Mouse (Mus musculus): ENCODE measurements around the gene Spag16.

Spag16 gene

GRCm38 (mm10) chr1:70082208-70082878, 255.6 kb downstream of the Spag16 start:
- DNase-seq (ENCODE audit: low read depth, low spot score): no peak

GRCm38 (mm10) chr1:70104683-70105082, 277.9 kb downstream of the Spag16 start:
- no peak for DNase-seq (ENCODE audit: low read depth, low spot score)

- DNase-seq (ENCODE audit: low read depth, low spot score): no peak
Measured at GRCm38 (mm10) chr1:70116212-70116982, 289.6 kb downstream of the Spag16 start.

- no peak for DNase-seq (ENCODE audit: low read depth, low spot score)
Measured at GRCm38 (mm10) chr1:70128035-70128434, 301.3 kb downstream of the Spag16 start.

- no peak for DNase-seq (ENCODE audit: low read depth, low spot score)
Measured at GRCm38 (mm10) chr1:70135547-70135946, 308.8 kb downstream of the Spag16 start.

GRCm38 (mm10) chr1:70165343-70166158, 338.8 kb downstream of the Spag16 start:
- no peak for DNase-seq (ENCODE audit: low read depth, low spot score)

- no peak for DNase-seq (ENCODE audit: low read depth, low spot score)
Measured at GRCm38 (mm10) chr1:70180123-70180741, 353.5 kb downstream of the Spag16 start.

- no peak for DNase-seq (ENCODE audit: low read depth, low spot score)
Measured at GRCm38 (mm10) chr1:70264815-70265214, 438.0 kb downstream of the Spag16 start.

- DNase-seq (ENCODE audit: low read depth, low spot score): no peak
Measured at GRCm38 (mm10) chr1:70265920-70266505, 439.2 kb downstream of the Spag16 start.

- peak; percentile 1 for DNase-seq (ENCODE audit: low read depth, low spot score)
Measured at GRCm38 (mm10) chr1:70270139-70270538, 443.4 kb downstream of the Spag16 start.

- DNase-seq (ENCODE audit: low read depth, low spot score): no peak
Measured at GRCm38 (mm10) chr1:70272753-70273152, 446.0 kb downstream of the Spag16 start.

- no peak for DNase-seq (ENCODE audit: low read depth, low spot score)
Measured at GRCm38 (mm10) chr1:70279296-70279695, 452.5 kb downstream of the Spag16 start.

GRCm38 (mm10) chr1:70283388-70283787, 456.6 kb downstream of the Spag16 start:
- no peak for DNase-seq (ENCODE audit: low read depth, low spot score)

GRCm38 (mm10) chr1:70284140-70284539, 457.4 kb downstream of the Spag16 start:
- DNase-seq (ENCODE audit: low read depth, low spot score): no peak

GRCm38 (mm10) chr1:70316128-70316765, 489.5 kb downstream of the Spag16 start:
- DNase-seq (ENCODE audit: low read depth, low spot score): no peak

- DNase-seq (ENCODE audit: low read depth, low spot score): no peak
Measured at GRCm38 (mm10) chr1:70320951-70321350, 494.2 kb downstream of the Spag16 start.

- DNase-seq (ENCODE audit: low read depth, low spot score): no peak
Measured at GRCm38 (mm10) chr1:70346179-70346578, 519.4 kb downstream of the Spag16 start.

GRCm38 (mm10) chr1:70351371-70351770, 524.6 kb downstream of the Spag16 start:
- no peak for DNase-seq (ENCODE audit: low read depth, low spot score)

GRCm38 (mm10) chr1:70354014-70354413, 527.2 kb downstream of the Spag16 start:
- DNase-seq (ENCODE audit: low read depth, low spot score): no peak

- no peak for DNase-seq (ENCODE audit: low read depth, low spot score)
Measured at GRCm38 (mm10) chr1:70371721-70372120, 545.0 kb downstream of the Spag16 start.

- no peak for DNase-seq (ENCODE audit: low read depth, low spot score)
Measured at GRCm38 (mm10) chr1:70380096-70380495, 553.3 kb downstream of the Spag16 start.

All from A20 (cell line).